Mouse (Mus musculus): Measurements from ENCODE around the gene Stk40. TPM values are rescaled to one million over a fixed set of nuclear protein-coding genes. Genes with fewer than 3 reads are reported as not detected.
"Not testable (repeated sequence)": the region's sequence is repeated elsewhere in the genome, so short reads cannot be mapped to it uniquely, and the experiment has no call there.

Stk40 gene
- polyA plus RNA-seq, 1 experiment from 2014 or later, result 28.5 TPM

DNA sequence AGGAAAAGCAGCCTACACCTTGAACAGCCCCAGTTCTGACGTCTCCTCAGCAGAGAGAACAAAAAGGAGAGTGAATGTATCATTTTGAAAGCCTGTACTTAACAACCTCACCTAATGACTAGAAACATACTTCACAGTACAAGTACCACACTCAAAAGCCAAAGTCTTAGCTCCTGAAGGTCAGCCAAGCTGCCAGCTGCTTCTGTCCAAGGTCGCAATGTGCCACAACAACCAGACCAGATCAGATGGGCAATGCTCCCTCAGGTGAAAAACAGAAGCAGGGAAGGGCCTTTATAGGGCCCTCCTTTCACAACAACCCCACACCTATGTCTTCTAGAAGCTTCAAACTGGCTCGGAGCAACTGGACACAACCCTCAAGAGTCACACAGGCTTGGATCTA is 62.3 kb downstream of the Stk40 start:
- H3K4me1 ChIP-seq (ENCODE audit: control insufficient read depth, insufficient read depth, low read length), result peaks cover 17% of the 10 kb centered on the region
- 72% methylated on average over 3 of the region's 3 CpGs for WGBS
- H3K36me3 ChIP-seq (ENCODE audit: control insufficient read depth, insufficient read depth, low read length), result peaks cover 13% of the 10 kb centered on the region; the same call in 1 of the 2 replicates
- no peak overlapping the region for H3K4me2 ChIP-seq (ENCODE audit: low read depth, low read length)
- no peaks in the 10 kb centered on the region for H3K27me3 ChIP-seq (replicated peaks; ENCODE audit: control insufficient read depth, insufficient read depth, low read length)
- no peak overlapping the region for H3K9ac ChIP-seq (ENCODE audit: low read depth, low read length)
- no peak overlapping the region for H3K27ac ChIP-seq (ENCODE audit: low read length)
- H3K9me3 ChIP-seq (ENCODE audit: control insufficient read depth, low read length), result no peaks in the 10 kb centered on the region
- H3K4me3 ChIP-seq (ENCODE audit: low read length), result no peak overlapping the region
- no peak for ATAC-seq

GRCm38 (mm10) chr4:126168851-126169250 is 65.1 kb downstream of the Stk40 start:
- ATAC-seq, result no peak
- Histone ChIP-seq H3K9ac (ENCODE audit: low read depth, low read length) (no peak overlapping the region), H3K36me3 (ENCODE audit: control insufficient read depth, insufficient read depth, low read length) (peaks cover 16% of the 10 kb centered on the region; the same call in 1 of the 2 replicates), H3K27ac (ENCODE audit: low read length) (no peak overlapping the region), H3K9me3 (ENCODE audit: control insufficient read depth, low read length) (no peaks in the 10 kb centered on the region), H3K4me2 (ENCODE audit: low read depth, low read length) (no peak overlapping the region), H3K27me3 (replicated peaks; ENCODE audit: control insufficient read depth, insufficient read depth, low read length) (no peaks in the 10 kb centered on the region), H3K4me1 (ENCODE audit: control insufficient read depth, insufficient read depth, low read length) (peaks cover under 1% of the 10 kb centered on the region), H3K4me3 (ENCODE audit: low read length) (no peak overlapping the region)
- WGBS, result 86% methylated on average over 6 of the region's 6 CpGs

GRCm38 (mm10) chr4:126170737-126171136 is 67.0 kb downstream of the Stk40 start:
- not testable (repeated sequence) for H3K4me2 ChIP-seq (ENCODE audit: low read depth, low read length); H3K9me3 ChIP-seq (ENCODE audit: control insufficient read depth, low read length); H3K4me3 ChIP-seq (ENCODE audit: low read length); H3K4me1 ChIP-seq (ENCODE audit: control insufficient read depth, insufficient read depth, low read length); ATAC-seq; H3K27ac ChIP-seq (ENCODE audit: low read length); H3K27me3 ChIP-seq (replicated peaks; ENCODE audit: control insufficient read depth, insufficient read depth, low read length); H3K9ac ChIP-seq (ENCODE audit: low read depth, low read length)
- WGBS, result 98% methylated on average over 5 of the region's 5 CpGs
- H3K36me3 ChIP-seq (ENCODE audit: control insufficient read depth, insufficient read depth, low read length), result 0 out of 2 replicates have a peak, but pooled peaks cover 16% of the 10 kb centered on the region

DNA sequence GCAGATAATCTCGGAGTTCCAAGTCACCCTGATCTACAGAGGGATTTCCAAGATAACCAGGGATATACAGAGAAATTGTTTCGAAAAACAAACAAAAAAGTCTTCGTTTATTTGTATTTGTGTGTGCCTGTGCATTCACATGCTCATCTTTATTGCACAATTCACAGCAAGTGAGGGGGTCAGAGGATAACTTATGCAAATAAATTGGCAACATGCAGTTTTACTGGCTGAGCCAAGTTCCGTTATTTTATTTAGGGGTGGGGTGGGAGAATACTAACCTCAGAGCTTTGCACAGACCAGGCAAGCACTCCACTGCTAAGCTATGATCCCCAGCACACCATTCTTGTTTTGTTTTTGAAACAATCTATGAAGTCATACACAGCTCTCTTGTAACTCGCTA is 70.0 kb downstream of the Stk40 start:
- Histone ChIP-seq H3K4me2 (ENCODE audit: low read depth, low read length) (no peak overlapping the region), H3K9me3 (ENCODE audit: control insufficient read depth, low read length) (no peaks in the 10 kb centered on the region), H3K36me3 (ENCODE audit: control insufficient read depth, insufficient read depth, low read length) (peaks cover 28% of the 10 kb centered on the region), H3K9ac (ENCODE audit: low read depth, low read length) (no peak overlapping the region), H3K4me3 (ENCODE audit: low read length) (no peak overlapping the region), H3K27me3 (replicated peaks; ENCODE audit: control insufficient read depth, insufficient read depth, low read length) (no peaks in the 10 kb centered on the region), H3K27ac (ENCODE audit: low read length) (no peak overlapping the region), H3K4me1 (ENCODE audit: control insufficient read depth, insufficient read depth, low read length) (no peaks in the 10 kb centered on the region)
- 85% methylated on average over 5 of the region's 5 CpGs for WGBS
- no peak for ATAC-seq

DNA sequence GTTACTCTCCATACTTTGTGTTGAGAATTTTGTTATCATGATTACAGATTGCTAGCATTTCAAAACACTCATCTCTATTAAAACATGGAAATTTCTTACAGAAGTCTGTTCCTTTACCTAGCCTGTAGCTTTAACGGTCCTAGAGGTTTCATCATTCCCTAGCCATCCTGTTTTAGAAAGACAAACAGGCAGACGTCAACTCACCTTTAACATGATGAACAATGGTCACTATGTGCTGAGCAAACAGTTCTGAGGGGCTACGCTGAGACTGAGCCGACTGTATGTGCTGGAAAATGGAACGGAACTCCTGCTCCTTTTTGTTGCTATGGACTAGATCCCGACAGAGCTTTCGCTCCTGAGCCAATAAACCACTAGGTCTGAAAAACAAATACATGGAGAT is 72.2 kb downstream of the Stk40 start:
- not testable (repeated sequence) for H3K4me1 ChIP-seq (ENCODE audit: control insufficient read depth, insufficient read depth, low read length); ATAC-seq; H3K4me2 ChIP-seq (ENCODE audit: low read depth, low read length); H3K4me3 ChIP-seq (ENCODE audit: low read length); H3K27me3 ChIP-seq (replicated peaks; ENCODE audit: control insufficient read depth, insufficient read depth, low read length); H3K9ac ChIP-seq (ENCODE audit: low read depth, low read length); H3K27ac ChIP-seq (ENCODE audit: low read length); H3K9me3 ChIP-seq (ENCODE audit: control insufficient read depth, low read length)
- WGBS, result 83% methylated on average over 7 of the region's 7 CpGs
- H3K36me3 ChIP-seq (ENCODE audit: control insufficient read depth, insufficient read depth, low read length), result peaks cover 15% of the 10 kb centered on the region

DNA sequence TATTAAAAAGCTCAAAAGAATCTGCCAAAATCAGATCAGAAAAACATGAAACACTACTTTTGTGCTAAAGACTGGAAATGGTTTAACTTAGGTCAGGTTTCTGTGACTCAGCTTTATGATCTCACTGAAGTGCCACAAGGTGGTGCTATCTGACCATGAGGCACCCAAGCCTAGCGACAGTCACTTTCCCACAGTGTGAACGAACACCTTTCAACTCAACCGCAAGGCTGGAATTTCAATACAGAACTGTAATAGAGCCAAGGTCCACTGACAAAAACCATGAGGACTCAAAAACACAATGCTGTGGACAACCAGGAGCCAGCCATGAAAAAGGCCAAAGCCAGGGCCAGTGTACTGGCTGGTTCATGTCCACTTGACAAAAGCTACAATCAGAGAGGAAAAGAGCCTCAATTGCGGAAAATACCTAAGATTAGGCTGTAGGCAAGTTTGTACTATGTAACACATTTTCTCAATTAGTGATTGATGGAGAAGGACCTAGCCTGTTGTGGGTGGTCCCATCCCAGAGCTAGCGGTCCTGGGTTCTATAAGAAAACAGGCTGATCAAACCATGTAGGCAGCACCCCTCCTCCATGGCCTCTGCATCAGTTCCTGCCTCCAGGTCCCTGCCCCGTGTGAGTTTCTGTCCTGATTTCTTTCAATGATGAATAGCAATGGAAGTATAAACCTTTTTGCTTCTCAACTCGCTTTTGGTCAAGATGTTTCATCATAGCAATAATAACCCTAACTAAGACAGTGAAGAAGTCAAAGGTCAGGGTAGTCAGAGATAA is 77.6 kb downstream of the Stk40 start:
- Histone ChIP-seq H3K4me1 (ENCODE audit: control insufficient read depth, insufficient read depth, low read length) (peaks cover 5% of the 10 kb centered on the region; the same call in 1 of the 2 replicates), H3K4me2 (ENCODE audit: low read depth, low read length) (no peak overlapping the region), H3K9me3 (ENCODE audit: control insufficient read depth, low read length) (no peaks in the 10 kb centered on the region), H3K9ac (ENCODE audit: low read depth, low read length) (no peak overlapping the region), H3K27me3 (replicated peaks; ENCODE audit: control insufficient read depth, insufficient read depth, low read length) (no peaks in the 10 kb centered on the region), H3K36me3 (ENCODE audit: control insufficient read depth, insufficient read depth, low read length) (peaks cover 11% of the 10 kb centered on the region), H3K27ac (ENCODE audit: low read length) (no peak overlapping the region), H3K4me3 (ENCODE audit: low read length) (no peak overlapping the region)
- 46% methylated on average over 7 of the region's 7 CpGs for WGBS
- ATAC-seq, result peak; percentile 80

GRCm38 (mm10) chr4:126183034-126183433 is 79.3 kb downstream of the Stk40 start:
- Histone ChIP-seq H3K9me3 (ENCODE audit: control insufficient read depth, low read length) (no peaks in the 10 kb centered on the region), H3K9ac (ENCODE audit: low read depth, low read length) (no peak overlapping the region), H3K4me3 (ENCODE audit: low read length) (no peak overlapping the region), H3K36me3 (ENCODE audit: control insufficient read depth, insufficient read depth, low read length) (no peaks in the 10 kb centered on the region), H3K27ac (ENCODE audit: low read length) (no peak overlapping the region), H3K4me1 (ENCODE audit: control insufficient read depth, insufficient read depth, low read length) (peaks cover 11% of the 10 kb centered on the region), H3K27me3 (replicated peaks; ENCODE audit: control insufficient read depth, insufficient read depth, low read length) (no peaks in the 10 kb centered on the region), H3K4me2 (ENCODE audit: low read depth, low read length) (no peak overlapping the region)
- 84% methylated on average over 5 of the region's 5 CpGs for WGBS
- ATAC-seq, result no peak

GRCm38 (mm10) chr4:126187096-126187495 is 83.3 kb downstream of the Stk40 start:
- Histone ChIP-seq H3K9me3 (ENCODE audit: control insufficient read depth, low read length) (no peaks in the 10 kb centered on the region), H3K27me3 (replicated peaks; ENCODE audit: control insufficient read depth, insufficient read depth, low read length) (no peaks in the 10 kb centered on the region), H3K9ac (ENCODE audit: low read depth, low read length) (no peak overlapping the region), H3K4me3 (ENCODE audit: low read length) (no peak overlapping the region), H3K36me3 (ENCODE audit: control insufficient read depth, insufficient read depth, low read length) (no peaks in the 10 kb centered on the region), H3K4me1 (ENCODE audit: control insufficient read depth, insufficient read depth, low read length) (peaks cover 5% of the 10 kb centered on the region; the same call in 1 of the 2 replicates), H3K4me2 (ENCODE audit: low read depth, low read length) (no peak overlapping the region), H3K27ac (ENCODE audit: low read length) (no peak overlapping the region)
- WGBS, result 83% methylated on average over 3 of the region's 3 CpGs
- ATAC-seq, result no peak

Measured in intestine, embryonic 16.5 days (tissue).